Mouse (Mus musculus): ENCODE data around the gene Cd4.

The Cd4 gene

GRCm38 (mm10) chr6:124885956-124886381, 2.1 kb downstream of the Cd4 start:
- no peak for DNase-seq (ENCODE audit: low read depth)

DNA sequence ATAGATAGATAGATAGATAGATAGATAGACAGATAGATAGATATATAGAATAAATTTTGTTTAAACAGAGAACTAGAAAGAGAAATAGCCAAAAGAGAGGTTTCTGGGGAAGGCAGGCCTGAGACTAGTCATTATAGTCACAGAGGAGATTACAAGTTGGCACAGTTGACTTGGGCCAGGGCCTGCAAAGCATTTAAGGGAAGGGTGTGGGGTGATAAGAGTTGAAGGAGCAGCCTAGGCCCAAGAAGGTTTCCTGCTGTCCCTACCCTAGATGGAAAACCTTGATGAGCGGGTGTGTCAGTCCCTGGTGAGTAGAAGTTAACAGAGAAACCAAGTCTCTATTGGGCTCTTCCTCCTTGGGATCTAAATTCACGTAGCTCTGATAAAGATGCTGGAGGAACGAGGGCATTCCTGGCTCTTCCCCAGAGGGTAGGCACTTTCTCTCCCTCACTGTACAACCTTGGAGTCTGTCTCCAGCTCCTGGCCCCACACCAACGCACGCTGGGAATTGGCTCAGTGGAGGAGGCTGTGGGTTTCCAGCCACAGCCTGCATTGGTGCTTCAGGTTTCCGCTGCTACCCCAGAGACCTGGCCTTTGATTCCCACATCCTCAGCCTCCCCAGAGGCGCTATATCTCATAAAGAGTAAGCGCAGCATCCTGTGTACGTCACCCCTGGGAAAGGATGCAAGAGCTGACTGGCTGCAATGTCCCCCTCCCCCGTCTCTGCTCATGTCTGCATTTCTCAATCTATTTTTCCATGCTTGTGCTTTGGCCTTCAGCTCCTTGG, 3.1 kb downstream of the Cd4 start:
- no peak for DNase-seq (ENCODE audit: low read depth)

DNA sequence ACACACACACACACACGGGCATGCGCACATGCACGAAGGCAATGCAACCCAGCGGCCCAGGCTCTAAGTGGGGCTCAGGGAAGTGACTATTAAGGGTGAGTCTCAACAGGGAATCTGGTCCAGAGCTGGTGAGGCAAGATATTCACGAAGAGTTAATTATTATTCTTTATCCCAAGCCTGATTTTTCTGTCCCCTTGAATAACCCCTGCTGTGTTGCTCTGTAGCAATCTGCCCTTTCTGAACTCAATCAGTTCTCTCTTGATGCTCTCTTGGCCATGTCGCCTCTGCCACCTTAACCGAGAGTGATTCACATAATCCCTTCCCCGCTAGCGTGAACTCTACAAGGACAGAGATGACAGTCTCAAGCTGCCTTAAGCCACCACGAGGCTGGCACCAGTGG, 4.7 kb downstream of the Cd4 start:
- no peak for DNase-seq (ENCODE audit: low read depth)

- DNase-seq (ENCODE audit: low read depth), result no peak
These were observed 6.2 kb downstream of the Cd4 start for GRCm38 (mm10) chr6:124881821-124882220.

GRCm38 (mm10) chr6:124879390-124879789, 8.6 kb downstream of the Cd4 start:
- DNase-seq (ENCODE audit: low read depth), result no peak

DNA sequence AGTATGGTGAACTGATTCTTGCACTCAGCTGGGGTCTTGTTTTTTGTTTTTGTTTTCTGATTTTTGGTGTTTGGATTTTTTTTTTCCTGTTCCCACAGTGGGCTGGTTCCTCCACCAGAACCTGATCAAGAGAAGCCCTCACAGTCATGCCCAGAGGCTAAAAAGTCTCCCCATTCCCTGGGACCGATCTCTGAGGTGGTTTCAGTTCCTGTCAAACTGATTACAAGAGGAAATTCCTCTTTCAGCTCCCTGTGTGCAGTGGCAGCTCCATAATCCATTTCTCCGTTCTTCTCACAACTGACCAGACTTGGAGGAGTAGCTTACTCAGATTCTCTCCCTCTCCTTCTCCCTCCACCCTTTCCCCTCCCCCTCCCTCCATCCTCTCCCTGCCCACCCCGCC, 13.7 kb downstream of the Cd4 start:
- no peak for DNase-seq (ENCODE audit: low read depth)

- no peak for DNase-seq (ENCODE audit: low read depth)
These were observed 21.5 kb downstream of the Cd4 start for GRCm38 (mm10) chr6:124866560-124866959.

- DNase-seq (ENCODE audit: low read depth), result no peak
These were observed 22.2 kb downstream of the Cd4 start for GRCm38 (mm10) chr6:124865766-124866362.

DNA sequence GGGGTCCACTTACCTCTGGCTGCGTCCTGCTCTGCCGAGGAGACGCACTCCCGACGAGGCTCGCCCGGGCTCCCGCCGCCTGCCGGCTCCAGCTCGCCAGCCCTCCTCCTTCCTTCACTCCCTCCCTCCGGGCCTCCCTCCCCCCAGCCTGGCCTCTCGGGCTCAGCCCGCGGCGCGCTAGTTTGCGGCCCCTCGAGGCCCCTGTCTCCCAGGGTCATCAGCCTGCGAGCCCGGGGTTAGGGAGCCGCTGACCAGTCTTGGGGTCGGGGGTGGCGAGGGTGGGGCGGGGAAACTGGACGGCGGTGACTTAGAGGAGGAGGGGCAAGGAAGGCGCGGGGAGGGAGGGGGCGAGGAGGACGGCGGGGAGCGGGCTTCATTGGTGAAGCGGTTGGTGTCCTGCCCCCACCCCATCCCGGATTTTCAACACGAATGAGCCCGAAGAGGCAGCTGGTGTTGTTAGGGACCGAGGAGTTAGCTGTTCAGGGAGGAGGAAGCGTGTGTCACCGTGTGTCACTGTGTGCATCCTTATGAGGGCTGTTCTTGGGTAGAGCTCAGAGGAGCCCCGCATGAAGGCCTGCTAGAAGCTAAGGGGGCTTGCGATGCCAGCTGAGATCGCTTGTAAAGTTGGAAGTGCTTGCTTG, 24.2 kb downstream of the Cd4 start, which contains the start of gene Gpr162:
Gpr162 (minus strand) TSS at position 326 of the 641 bp plus-strand sequence.
- DNase-seq (ENCODE audit: low read depth), result peak; percentile 69

DNA sequence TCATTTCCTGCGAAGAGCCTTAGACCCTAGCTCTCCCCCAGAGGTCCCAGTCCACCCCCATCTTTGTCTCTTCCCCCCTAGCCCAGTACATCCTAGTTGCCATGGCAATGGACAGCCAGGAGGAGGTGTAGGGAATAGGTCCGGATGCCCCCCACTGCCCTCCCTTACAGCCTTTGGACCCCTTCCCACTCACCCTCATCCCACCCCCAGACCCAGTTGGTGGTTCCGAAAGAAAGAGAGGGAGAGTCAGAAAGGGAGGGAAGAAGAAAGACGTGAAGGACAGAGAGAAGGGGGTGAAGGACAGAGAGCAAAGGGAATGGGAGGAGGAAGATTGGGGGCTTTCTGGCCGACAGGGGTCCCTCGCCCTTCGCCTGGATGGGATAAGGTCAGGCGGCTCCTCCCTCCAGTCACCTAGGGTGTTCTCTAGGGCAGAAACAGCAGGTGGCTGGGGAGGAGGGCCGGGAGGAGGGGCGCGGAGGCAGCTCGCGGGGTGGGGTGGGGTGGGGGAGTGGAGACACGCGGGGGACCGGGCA, 24.8 kb downstream of the Cd4 start:
- DNase-seq (ENCODE audit: low read depth), result no peak

- DNase-seq (ENCODE audit: low read depth), result no peak
These were observed 25.5 kb downstream of the Cd4 start for GRCm38 (mm10) chr6:124862406-124863124.

- no peak for DNase-seq (ENCODE audit: low read depth)
These were observed 26.2 kb downstream of the Cd4 start for GRCm38 (mm10) chr6:124861802-124862201.

GRCm38 (mm10) chr6:124861266-124861665, 26.8 kb downstream of the Cd4 start:
- DNase-seq (ENCODE audit: low read depth), result no peak

DNA sequence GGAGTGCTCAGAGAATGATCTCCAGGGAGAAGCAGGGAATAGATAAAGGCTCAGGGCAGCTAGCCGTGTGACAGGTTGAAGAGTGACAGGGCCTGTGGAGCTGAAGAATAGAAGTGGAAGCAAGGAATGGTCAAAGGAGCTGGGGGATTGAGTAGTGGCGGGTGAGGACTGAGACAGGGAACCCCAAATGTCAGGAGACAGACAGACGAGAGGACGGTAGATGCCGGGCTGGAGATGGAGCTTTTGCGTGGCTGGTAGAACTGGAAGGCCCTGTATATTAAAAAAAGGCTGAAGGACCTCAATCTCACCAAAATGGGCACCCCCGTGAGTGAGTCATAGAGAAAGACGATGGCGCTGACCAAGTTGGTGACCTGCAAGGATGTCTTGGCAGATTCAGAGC, 27.5 kb downstream of the Cd4 start:
- DNase-seq (ENCODE audit: low read depth), result no peak

DNA sequence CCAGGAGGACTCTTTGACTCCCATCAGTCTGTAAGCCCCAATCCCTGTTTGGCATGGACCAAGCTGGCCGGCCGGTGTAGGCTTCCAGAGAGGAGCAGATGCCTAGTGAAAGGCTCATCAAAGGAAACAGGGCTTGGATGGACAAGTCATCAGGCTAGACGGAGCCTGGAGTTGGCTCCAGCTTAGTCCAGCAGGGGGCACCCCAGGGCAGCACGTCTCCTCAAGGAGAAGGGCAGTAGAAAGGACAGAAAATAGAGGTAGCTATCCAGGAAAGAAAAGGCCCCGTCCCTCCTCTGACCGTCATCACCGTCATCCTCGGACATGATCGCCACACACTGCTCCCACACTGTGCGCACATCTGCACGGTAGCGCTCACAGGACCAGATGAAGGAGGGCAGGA, 28.3 kb downstream of the Cd4 start:
- peak; percentile 95 for DNase-seq (ENCODE audit: low read depth)

DNA sequence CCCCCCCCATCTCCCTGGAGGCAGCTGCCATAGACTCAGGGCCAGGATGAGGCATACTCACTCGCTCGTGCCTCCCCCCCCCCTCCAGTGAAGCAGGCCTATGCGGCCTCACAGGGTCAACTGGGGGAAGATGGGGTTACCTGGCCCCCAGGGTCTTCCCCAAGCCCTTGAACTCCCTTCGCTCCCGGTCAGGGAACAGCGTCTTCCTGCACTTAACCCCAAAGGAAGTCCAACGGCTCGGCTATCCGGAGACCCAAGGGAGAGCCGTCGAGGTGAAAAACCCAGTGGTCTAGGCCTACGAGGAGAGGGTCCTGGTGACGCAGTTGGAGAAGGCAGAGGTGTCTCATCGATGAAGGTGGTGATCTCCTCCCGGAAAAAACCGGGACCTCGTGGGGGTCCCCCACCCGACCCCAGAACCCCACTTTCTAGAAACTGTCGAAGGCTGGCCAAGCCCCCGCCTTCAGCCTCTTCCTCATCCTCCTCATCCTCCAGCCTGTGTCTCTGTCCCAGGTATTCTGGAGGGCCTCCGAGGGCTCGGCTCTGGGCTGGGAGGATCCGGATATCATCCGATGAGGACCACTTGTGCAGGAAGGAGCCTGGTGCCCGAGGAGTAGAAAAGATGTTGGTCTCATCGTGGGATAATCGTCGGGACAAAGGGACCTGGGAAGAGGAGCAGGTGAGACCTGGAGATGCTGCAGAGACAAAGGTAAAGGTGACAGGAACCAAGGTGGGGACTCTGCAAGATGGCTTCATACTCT, 29.3 kb downstream of the Cd4 start:
- no peak for DNase-seq (ENCODE audit: low read depth)

DNA sequence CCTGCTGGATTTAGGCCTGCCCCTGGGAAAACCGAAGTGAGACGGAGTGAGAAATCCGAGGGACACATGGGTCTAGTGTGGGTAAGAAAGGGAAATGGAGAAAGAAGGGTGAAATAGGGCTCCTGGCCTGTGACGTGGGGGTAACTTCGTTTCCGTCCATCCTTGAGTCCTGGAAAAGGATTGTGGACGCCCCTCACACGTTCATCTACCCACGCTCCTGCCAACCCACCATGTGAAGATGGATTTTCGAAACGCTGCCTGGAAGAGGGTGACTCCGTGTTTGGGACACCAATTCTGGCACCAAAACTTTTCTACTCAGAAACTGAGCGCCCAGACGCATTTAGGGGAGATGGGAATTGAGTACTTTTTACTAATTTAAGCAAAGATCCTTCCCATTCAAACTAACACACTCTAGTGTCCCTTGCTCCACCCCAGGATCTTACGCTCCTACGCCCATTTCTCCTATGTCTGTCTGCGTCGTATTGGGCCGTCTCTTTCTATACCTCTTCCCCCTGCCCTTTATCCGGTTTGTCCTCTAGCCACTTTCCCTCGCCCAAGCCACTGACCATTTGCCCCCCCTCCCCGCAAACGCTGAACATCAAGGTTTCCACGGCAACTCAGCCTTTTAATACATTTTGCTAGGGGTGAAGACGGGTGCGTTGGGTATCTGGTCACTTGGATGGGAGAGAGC, 30.0 kb downstream of the Cd4 start:
- no peak for DNase-seq (ENCODE audit: low read depth)

GRCm38 (mm10) chr6:124856916-124857839, 30.8 kb downstream of the Cd4 start, which contains the start of gene P3h3:
Gene P3h3 (minus strand): TSS chr6:124857752.
- peak; percentile 96 for DNase-seq (ENCODE audit: low read depth)

DNA sequence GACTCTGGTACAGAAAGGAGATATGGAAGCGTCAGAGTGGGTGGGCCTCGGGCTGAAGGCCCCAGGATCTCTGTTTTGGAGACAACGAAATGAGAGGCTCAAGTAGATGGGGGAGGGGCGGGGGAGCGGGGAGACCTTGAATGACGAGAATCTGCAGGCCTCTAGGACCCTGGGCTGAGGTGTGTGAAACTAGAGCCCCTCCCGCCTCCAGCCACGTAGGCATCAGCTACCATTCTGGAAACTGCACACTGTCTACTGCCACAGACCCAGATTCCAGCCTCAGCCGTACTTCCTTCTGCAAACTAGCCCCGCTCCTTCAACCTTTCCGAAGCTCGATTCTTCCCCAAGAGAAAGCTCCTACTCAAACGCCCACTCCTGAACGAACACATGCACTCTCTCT, 31.7 kb downstream of the Cd4 start:
- peak; percentile 70 for DNase-seq (ENCODE audit: low read depth)

GRCm38 (mm10) chr6:124854647-124855046, 33.4 kb downstream of the Cd4 start:
- no peak for DNase-seq (ENCODE audit: low read depth)
